Mouse (Mus musculus) frontal cortex, postnatal 25 days (tissue): ENCODE data around the gene Hdac6.
"Not testable (repeated sequence)": the region's sequence is repeated elsewhere in the genome, so short reads cannot be mapped to it uniquely, and the experiment has no call there.

Source experiments
- DNase-seq, 2 experiments: peaks; one replicate each; pipeline ENCODE4 v3.0.0; 2022; ENCODE audit warnings: low spot score in 2 of 2

The Hdac6 gene

GRCm38 (mm10) chrX:7919601-7920383, 27.9 kb downstream of the Hdac6 start, which contains the start of gene Pcsk1n:
Gene Pcsk1n (plus strand): TSS chrX:7919822.
- DNase-seq: peak; percentile 9 to 26

DNA sequence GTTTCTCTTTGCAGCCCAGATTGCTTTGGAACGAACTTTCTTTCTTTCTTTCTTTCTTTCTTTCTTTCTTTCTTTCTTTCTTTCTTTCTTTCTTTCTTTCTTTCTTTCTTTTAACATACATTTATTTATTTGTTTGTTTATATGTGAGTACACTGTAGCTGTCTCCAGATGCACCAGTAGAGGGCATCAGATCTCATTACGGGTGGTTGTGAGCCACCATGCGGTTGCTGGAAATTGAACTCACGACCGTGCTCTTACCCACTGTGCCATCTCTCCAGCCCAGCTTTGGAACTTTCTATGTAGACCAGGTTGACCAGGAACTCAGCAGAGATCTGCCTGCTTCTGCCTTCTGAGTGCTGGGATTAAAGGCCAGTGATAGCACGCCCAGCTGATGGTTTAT, 29.7 kb downstream of the Hdac6 start:
- not testable (repeated sequence) for DNase-seq

- not testable (repeated sequence) for DNase-seq
Observed at GRCm38 (mm10) chrX:7915669-7916068, 32.0 kb downstream of the Hdac6 start.

DNA sequence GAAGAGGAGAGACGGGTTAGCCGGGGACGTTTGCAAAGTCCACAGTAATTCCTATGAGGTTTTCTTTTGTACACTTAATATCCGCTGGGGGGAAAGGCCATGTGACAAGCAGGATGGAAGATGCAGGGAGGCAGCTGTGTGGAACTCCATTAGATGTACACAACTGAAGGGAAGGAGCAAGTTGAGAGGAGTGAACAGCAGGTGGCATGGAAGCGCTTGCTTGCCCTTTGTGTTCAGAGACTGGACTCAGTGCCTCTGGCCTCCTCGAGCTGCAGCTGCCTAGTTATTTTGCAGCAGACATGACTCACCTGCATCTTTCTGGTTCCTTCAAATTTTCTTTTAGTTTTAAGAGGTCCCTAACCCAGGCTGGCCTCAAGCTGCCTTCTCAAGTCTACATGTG, 37.2 kb downstream of the Hdac6 start:
- no peak for DNase-seq

DNA sequence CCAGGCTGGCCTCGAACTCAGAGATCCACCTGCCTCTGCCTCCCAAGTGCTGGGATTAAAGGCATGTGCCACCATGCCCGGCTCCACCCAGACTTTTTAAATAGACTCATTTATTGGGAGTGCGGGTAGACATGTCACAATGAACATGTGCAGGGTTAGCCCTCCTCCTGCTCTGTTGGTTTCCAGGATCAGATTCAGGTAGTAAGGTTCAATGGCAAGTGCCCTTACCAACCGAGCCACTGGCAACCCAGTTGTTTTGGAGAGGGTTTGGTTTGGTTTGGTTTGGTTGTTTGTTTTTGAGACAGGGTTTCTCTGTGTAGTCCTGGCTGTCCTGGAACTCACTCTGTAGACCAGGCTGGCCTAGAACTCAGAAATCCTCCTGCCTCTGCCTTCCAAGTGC, 38.4 kb downstream of the Hdac6 start, which contains the start of gene Gm10490:
Gene Gm10490, plus strand, starts transcription at position 301 of the 400 bp plus-strand sequence.
- DNase-seq: not testable (repeated sequence)

DNA sequence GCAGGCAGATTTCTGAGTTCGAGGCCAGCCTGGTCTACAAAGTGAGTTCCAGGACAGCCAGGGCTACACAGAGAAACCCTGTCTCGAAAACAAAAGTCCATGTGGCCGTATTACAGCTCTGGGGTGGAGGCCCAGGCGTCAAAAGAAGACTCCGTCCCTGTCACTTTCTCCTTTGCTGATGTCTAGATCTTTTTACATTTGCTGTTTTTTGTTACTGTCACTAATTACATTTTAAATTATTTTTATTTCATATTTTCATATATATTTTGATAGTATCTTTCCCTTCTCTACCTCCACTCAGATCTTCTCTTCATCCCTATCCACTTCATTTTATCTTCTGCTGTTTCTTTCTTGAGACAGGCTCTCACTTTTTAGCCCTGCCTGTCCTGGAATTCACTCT, 40.0 kb downstream of the Hdac6 start, which contains the start of gene Gm10491:
Gene Gm10491, minus strand, starts transcription at position 101 of the 400 bp plus-strand sequence.
- DNase-seq: no peak

GRCm38 (mm10) chrX:7904441-7904840, 43.2 kb downstream of the Hdac6 start:
- DNase-seq: no peak

GRCm38 (mm10) chrX:7898880-7899874, 48.5 kb downstream of the Hdac6 start, which contains the start of the genes Pqbp1 and Timm17b:
Gene Pqbp1 (minus strand): TSS chrX:7899269.
Gene Timm17b (plus strand): TSS chrX:7899357.
- DNase-seq: peak; percentile 69 to 72

DNA sequence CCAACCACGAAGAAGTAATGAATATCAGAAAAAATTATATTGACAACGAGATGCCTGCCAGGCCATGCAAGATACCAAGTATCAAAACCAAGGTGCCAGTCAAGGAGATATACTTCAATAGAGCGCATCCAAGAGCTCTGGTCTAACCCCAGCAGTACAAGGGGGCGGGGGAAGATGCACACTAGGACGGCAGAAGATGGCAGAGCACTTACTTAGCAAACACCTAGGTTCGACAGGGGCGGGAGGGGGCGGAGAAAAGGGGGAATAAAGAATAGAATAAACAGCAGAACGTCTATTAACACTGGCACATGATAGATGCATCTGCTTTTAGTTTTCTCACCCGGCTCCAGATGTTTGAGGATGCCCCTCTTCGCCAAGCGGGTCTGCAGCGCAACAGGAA, 49.5 kb downstream of the Hdac6 start:
- no peak for DNase-seq

DNA sequence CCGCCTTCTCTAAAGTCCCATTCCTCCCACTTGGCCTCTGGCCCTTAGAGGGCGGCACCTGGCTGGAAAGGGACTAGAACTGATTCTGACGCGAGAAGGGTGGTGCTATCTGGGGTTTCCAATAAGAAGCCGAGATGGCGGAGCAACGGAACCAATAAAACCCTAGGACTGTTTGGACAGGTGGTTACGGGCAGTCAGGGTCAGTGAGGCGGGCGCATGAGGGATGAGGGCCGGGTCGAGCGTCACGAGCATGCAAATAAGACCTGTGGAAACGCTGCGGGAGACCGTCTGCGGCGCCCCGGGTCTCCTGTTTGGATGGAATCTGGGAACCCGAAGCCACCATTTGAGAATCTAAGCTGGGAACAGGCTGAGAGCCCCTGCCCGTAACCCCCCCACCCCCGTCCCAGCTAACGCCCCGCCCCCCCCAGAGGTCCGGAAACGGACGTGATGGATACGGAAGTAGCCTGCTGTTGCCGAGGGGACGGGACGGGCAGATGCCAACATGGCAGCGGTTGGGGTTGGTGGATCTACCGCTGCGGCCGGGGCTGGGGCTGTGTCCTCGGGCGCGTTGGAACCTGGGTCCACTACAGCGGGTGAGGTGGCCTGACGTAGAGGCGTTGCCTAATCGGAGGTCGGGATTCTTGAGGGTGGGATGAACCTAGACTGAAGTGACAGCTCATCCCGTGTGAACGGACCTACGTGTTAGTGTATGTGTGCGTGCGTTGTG, 63.7 kb downstream of the Hdac6 start, which contains the start of gene Slc35a2:
Gene Slc35a2, plus strand, starts transcription at position 188 of the 727 bp plus-strand sequence.
- peak; percentile 46 to 57 for DNase-seq
